Mouse (Mus musculus) lung, embryonic 16.5 days (tissue): Measurements from ENCODE around the gene Mrps5. TPM values are rescaled to one million over a fixed set of nuclear protein-coding genes. Genes with fewer than 3 reads are reported as not detected.

Experiments
- ATAC-seq: fragments of 200-750 bp; cut with Nextera tagmentation; 2 replicates; pipeline ENCODE4 v1.8.0; 2017; ENCODE audit warnings: low read depth, mild to moderate bottlenecking, moderate library complexity
- H3K27ac ChIP-seq: fragments of 300-500 bp; sonication (generic); 2 replicates; pipeline ENCODE4 v1.5.1; 2014; ENCODE audit warnings: mild to moderate bottlenecking, control low read depth, low read length
- H3K27me3 ChIP-seq: fragments of 300-500 bp; sonication (generic); 2 replicates; pipeline ENCODE4 v1.6.1; 2014; ENCODE audit warnings: low read depth, low read length, mixed read lengths; ENCODE audit not compliant: control insufficient read depth, insufficient read depth
- H3K36me3 ChIP-seq: fragments of 300-500 bp; sonication (generic); 2 replicates; pipeline ENCODE4 v1.6.1; 2014; ENCODE audit warnings: low read length; ENCODE audit not compliant: control insufficient read depth, insufficient read depth
- H3K4me1 ChIP-seq: fragments of 300-500 bp; sonication (generic); replicated peaks from 2 replicates; pipeline ENCODE4 v1.6.1; 2014; ENCODE audit warnings: low read length, mixed read lengths; ENCODE audit not compliant: control insufficient read depth, insufficient read depth
- H3K4me2 ChIP-seq: fragments of 300-500 bp; sonication (generic); 2 replicates; pipeline ENCODE4 v1.6.1; 2014; ENCODE audit warnings: low read depth, low read length, control low read depth
- H3K4me3 ChIP-seq: fragments of 300-500 bp; sonication (generic); 2 replicates; pipeline ENCODE4 v1.5.1; 2014; ENCODE audit warnings: mild to moderate bottlenecking, low read length, control low read depth
- H3K9ac ChIP-seq: fragments of 300-500 bp; sonication (generic); 2 replicates; pipeline ENCODE4 v1.6.1; 2014; ENCODE audit warnings: low read length, control low read depth
- H3K9me3 ChIP-seq: fragments of 300-500 bp; sonication (generic); 2 replicates; pipeline ENCODE4 v1.6.1; 2016; ENCODE audit warnings: low read length; ENCODE audit not compliant: control insufficient read depth
- WGBS: fragments of 180-500 bp; shearing (Covaris S2); extraction: QIAGEN DNeasy Blood & Tissue Kit; methylation state at CpG from one replicate; pipeline ENCODE4 v1.1.7; 2014; 5-methylcytosine and 5-hydroxymethylcytosine counted together
- polyA plus RNA-seq: library from polyadenylated mRNA; unstranded; fragments of >200 nt; fragmentation: Nextera tagmentation; extraction: Ambion mirVana; gene quantifications from 2 replicates; pipeline ENCODE4 v1.2.1, GENCODE M21; 2015

Gene Mrps5
- 114 and 120 TPM in 2 replicates for polyA plus RNA-seq

- WGBS = 4% methylated on average over 39 of the region's 39 CpGs
- Histone ChIP-seq H3K4me2 (peak within 1 kb of the TSS; percentile 80), H3K9ac (peak within 1 kb of the TSS; percentile 96), H3K36me3 (no peaks in the 10 kb centered on the region), H3K27ac (peak within 1 kb of the TSS; percentile 93), H3K27me3 (no peaks in the 10 kb centered on the region), H3K4me1 (peaks cover 22% of the 10 kb centered on the region), H3K4me3 (peak within 1 kb of the TSS; percentile 99), H3K9me3 (no peaks in the 10 kb centered on the region)
- ATAC-seq = peak; percentile 84
These were observed at the start of gene Mrps5, which contains the start of gene Zfp661 for GRCm38 (mm10) chr2:127586694-127587513. Gene Mrps5, plus strand, starts transcription at chr2:127587222. Gene Zfp661, minus strand, starts transcription at chr2:127587094.

- Histone ChIP-seq H3K4me3 (no peak overlapping the region), H3K4me2 (no peak overlapping the region), H3K9ac (no peak overlapping the region), H3K36me3 (no peaks in the 10 kb centered on the region), H3K27ac (no peak overlapping the region), H3K9me3 (no peaks in the 10 kb centered on the region), H3K27me3 (peaks cover 19% of the 10 kb centered on the region; the same call in 1 of the 2 replicates), H3K4me1 (0 out of 2 replicates have a peak, but pooled peaks cover 2% of the 10 kb centered on the region)
- WGBS = 50% methylated on average over 3 of the region's 3 CpGs
- no peak for ATAC-seq
These were observed 49.5 kb upstream of the Mrps5 start for GRCm38 (mm10) chr2:127537548-127537947.

- Histone ChIP-seq H3K27me3 (peaks cover 19% of the 10 kb centered on the region; the same call in 1 of the 2 replicates), H3K4me2 (no peak overlapping the region), H3K4me1 (0 out of 2 replicates have a peak, but pooled peaks cover 2% of the 10 kb centered on the region), H3K27ac (no peak overlapping the region), H3K9ac (no peak overlapping the region), H3K9me3 (no peaks in the 10 kb centered on the region), H3K4me3 (no peak overlapping the region), H3K36me3 (no peaks in the 10 kb centered on the region)
- no peak; the same call in 1 of the 2 replicates for ATAC-seq
- 16% methylated on average over 4 of the region's 4 CpGs for WGBS
These were observed 47.5 kb upstream of the Mrps5 start for GRCm38 (mm10) chr2:127539494-127539893.

- Histone ChIP-seq H3K4me2 (peak within 1 kb of the TSS; percentile 53), H3K9ac (peak within 1 kb of the TSS; percentile 34; the same call in 1 of the 2 replicates), H3K4me3 (peak within 1 kb of the TSS; percentile 38), H3K27me3 (peaks cover 19% of the 10 kb centered on the region; the same call in 1 of the 2 replicates), H3K27ac (no peak within 1 kb of the TSS), H3K9me3 (no peaks in the 10 kb centered on the region), H3K36me3 (no peaks in the 10 kb centered on the region), H3K4me1 (0 out of 2 replicates have a peak, but pooled peaks cover 2% of the 10 kb centered on the region)
- 2% methylated on average over 29 of the region's 29 CpGs for WGBS
- peak; percentile 88 for ATAC-seq
These were observed 45.8 kb upstream of the Mrps5 start, which contains the start of gene Prom2 for GRCm38 (mm10) chr2:127541185-127541584. Gene Prom2, minus strand, starts transcription at chr2:127541467.

- Histone ChIP-seq H3K9ac (peak overlapping the region; percentile 13; the same call in 1 of the 2 replicates), H3K9me3 (no peaks in the 10 kb centered on the region), H3K4me2 (no peak overlapping the region), H3K27ac (no peak overlapping the region), H3K36me3 (no peaks in the 10 kb centered on the region), H3K27me3 (peaks cover 19% of the 10 kb centered on the region; the same call in 1 of the 2 replicates), H3K4me1 (0 out of 2 replicates have a peak, but pooled peaks cover 2% of the 10 kb centered on the region), H3K4me3 (no peak overlapping the region)
- WGBS = 83% methylated on average over 2 of the region's 2 CpGs
- no peak for ATAC-seq
These were observed 45.3 kb upstream of the Mrps5 start for GRCm38 (mm10) chr2:127541697-127542096.

- H3K4me3 ChIP-seq = no peak overlapping the region
- no peak overlapping the region for H3K27ac ChIP-seq
- ATAC-seq = no peak
- H3K4me2 ChIP-seq = no peak overlapping the region
- H3K9me3 ChIP-seq = no peaks in the 10 kb centered on the region
- H3K9ac ChIP-seq = no peak overlapping the region
- no peaks in the 10 kb centered on the region for H3K36me3 ChIP-seq
- H3K27me3 ChIP-seq = peaks cover 2% of the 10 kb centered on the region; the same call in 1 of the 2 replicates
- 64% methylated on average over 5 of the region's 5 CpGs for WGBS
- no peaks in the 10 kb centered on the region for H3K4me1 ChIP-seq
These were observed 38.5 kb upstream of the Mrps5 start for GRCm38 (mm10) chr2:127548342-127549074.

- ATAC-seq = no peak
- Histone ChIP-seq H3K27ac (no peak overlapping the region), H3K9ac (no peak overlapping the region), H3K4me1 (no peaks in the 10 kb centered on the region), H3K36me3 (no peaks in the 10 kb centered on the region), H3K4me3 (no peak overlapping the region), H3K27me3 (peaks cover 2% of the 10 kb centered on the region; the same call in 1 of the 2 replicates), H3K9me3 (no peaks in the 10 kb centered on the region), H3K4me2 (no peak overlapping the region)
These were observed 37.3 kb upstream of the Mrps5 start for GRCm38 (mm10) chr2:127549711-127550110.

- Histone ChIP-seq H3K9ac (no peak overlapping the region), H3K27me3 (peaks cover 2% of the 10 kb centered on the region; the same call in 1 of the 2 replicates), H3K4me1 (no peaks in the 10 kb centered on the region), H3K9me3 (no peaks in the 10 kb centered on the region), H3K36me3 (no peaks in the 10 kb centered on the region), H3K4me3 (no peak overlapping the region), H3K4me2 (no peak overlapping the region), H3K27ac (no peak overlapping the region)
- 58% methylated on average over 1 of the region's 1 CpGs for WGBS
- ATAC-seq = no peak
These were observed 36.6 kb upstream of the Mrps5 start for GRCm38 (mm10) chr2:127550446-127550845.

- WGBS = 54% methylated on average over 5 of the region's 5 CpGs
- Histone ChIP-seq H3K4me1 (no peaks in the 10 kb centered on the region), H3K4me2 (no peak overlapping the region), H3K36me3 (no peaks in the 10 kb centered on the region), H3K9ac (no peak overlapping the region), H3K27me3 (peaks cover 2% of the 10 kb centered on the region; the same call in 1 of the 2 replicates), H3K27ac (no peak overlapping the region), H3K9me3 (no peaks in the 10 kb centered on the region), H3K4me3 (no peak overlapping the region)
- ATAC-seq = no peak
These were observed 35.9 kb upstream of the Mrps5 start for GRCm38 (mm10) chr2:127551078-127551477.
